Mouse (Mus musculus) left cerebral cortex, postnatal 10 days (tissue): ENCODE data around the gene Ip6k2. TPM values are rescaled to one million over a fixed set of nuclear protein-coding genes. Genes with fewer than 3 reads are reported as not detected.
A peak's percentile ranks its signal among the peaks of the same experiment; 100 is the strongest.

ENCODE experiments used
- DNase-seq, 2 experiments: peaks; one replicate each; pipeline ENCODE4 v3.0.0; 2021 to 2022; ENCODE audit warnings: low spot score in 2 of 2, mixed read lengths in 1 of 2; ENCODE audit errors: extremely low spot score in 1 of 2
- intact Hi-C: fragments of 180-260 bp; cut with DNase I; formaldehyde crosslinking; loops from one replicate; pipeline ENCODE4 v1.15.1; 2025
- total RNA-seq, 2 experiments: library from RNA; stranded (reverse); gene quantifications; 2 replicates each; pipeline ENCODE4 v1.2.3; 2021

Gene Ip6k2
- total RNA-seq, 2 experiments from 2014 or later: 165 to 170 TPM

- intact Hi-C loops: loop anchor here (5.0 kb wide), 1 partner anchor 56 kb away; no protein-coding TSS in a partner anchor
- peak; percentile 88 to 96 for DNase-seq
Measured at GRCm38 (mm10) chr9:108808163-108808665, 24.6 kb downstream of the Ip6k2 start, which contains the start of gene Nckipsd. Gene Nckipsd, plus strand, starts transcription at chr9:108808368.

- DNase-seq: no peak
- intact Hi-C loops: loop anchor here (5.0 kb wide), 1 partner anchor 57 kb away; no protein-coding TSS in a partner anchor
Measured at GRCm38 (mm10) chr9:108809188-108809587, 25.6 kb downstream of the Ip6k2 start.

DNA sequence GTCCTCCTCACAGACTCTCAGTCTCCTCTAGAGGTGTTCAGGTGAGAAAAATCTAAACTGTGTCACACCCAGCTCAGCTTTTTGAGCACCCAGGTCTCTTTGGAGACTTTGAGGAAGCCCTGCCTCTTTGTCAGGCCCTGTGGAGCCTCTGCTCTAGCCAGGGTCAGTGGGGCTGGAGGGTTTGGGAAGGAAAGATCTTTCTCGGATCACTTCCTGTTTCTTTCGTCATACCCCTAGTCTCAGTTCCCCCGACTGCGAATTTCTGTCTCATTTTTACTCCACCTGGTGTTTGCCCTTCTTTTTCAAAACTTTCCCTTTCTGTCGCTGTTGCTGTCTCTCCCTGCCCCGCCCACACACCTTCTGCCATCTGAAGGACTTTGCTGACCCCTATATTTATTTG, 26.1 kb downstream of the Ip6k2 start:
- DNase-seq: no peak
- intact Hi-C loops: loop anchor here (5.0 kb wide), 1 partner anchor 57 kb away; no protein-coding TSS in a partner anchor

- intact Hi-C loops: no loop called here
- no peak for DNase-seq
Measured at GRCm38 (mm10) chr9:108810516-108810915, 26.9 kb downstream of the Ip6k2 start.

GRCm38 (mm10) chr9:108815557-108815956, 32.0 kb downstream of the Ip6k2 start:
- intact Hi-C loops: no loop called here
- DNase-seq: peak in 1 of 2 experiments; percentile 25

DNA sequence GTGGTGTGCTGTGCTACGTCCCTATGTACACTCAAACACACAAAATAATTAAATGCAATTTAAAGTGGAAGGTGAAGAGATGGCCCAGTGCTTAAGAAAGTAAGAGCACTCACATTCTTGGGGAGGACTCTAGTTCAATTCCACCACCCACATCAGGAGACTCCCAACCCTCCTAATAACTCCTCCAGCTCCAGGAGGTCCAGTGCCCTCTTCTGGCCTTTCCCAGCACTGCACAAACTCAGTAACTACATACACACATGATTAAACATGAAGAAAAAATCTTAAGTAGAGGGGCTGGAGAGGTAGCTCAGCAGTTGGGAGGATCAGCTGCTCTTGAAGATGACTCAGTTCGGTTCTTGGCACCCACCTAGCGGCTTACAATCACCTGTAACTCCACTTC, 35.9 kb downstream of the Ip6k2 start:
- intact Hi-C loops: no loop called here
- DNase-seq: peak in 1 of 2 experiments; percentile 67

GRCm38 (mm10) chr9:108820077-108820476, 36.5 kb downstream of the Ip6k2 start:
- intact Hi-C loops: no loop called here
- peak in 1 of 2 experiments; percentile 20 for DNase-seq

DNA sequence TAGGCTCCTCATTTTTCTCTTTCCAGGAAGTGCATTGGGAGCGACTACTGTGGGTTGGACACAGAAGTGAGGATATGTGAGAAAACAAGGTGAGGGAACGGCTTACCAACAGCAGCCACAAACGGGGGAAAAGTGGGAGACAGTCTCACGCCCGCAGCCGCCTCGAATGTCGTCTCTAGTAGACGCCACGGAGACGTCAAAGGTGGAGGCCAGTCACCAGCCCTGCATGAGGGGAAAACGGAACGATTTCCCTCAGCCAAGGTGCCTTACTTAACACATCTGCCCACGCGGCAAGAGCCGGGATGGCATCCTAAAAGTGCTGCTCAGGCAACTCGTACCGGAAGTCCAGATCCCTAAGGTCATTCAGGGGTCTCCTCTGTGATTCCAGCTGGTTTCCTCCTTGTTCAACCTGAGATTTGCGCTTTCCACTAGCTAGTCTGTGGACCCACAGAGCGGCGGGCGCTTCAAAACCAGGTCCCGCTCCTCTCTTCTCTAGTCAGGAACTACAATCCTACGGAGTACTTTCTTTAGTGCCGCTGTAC, 40.6 kb downstream of the Ip6k2 start:
- no peak for DNase-seq
- intact Hi-C loops: no loop called here

DNA sequence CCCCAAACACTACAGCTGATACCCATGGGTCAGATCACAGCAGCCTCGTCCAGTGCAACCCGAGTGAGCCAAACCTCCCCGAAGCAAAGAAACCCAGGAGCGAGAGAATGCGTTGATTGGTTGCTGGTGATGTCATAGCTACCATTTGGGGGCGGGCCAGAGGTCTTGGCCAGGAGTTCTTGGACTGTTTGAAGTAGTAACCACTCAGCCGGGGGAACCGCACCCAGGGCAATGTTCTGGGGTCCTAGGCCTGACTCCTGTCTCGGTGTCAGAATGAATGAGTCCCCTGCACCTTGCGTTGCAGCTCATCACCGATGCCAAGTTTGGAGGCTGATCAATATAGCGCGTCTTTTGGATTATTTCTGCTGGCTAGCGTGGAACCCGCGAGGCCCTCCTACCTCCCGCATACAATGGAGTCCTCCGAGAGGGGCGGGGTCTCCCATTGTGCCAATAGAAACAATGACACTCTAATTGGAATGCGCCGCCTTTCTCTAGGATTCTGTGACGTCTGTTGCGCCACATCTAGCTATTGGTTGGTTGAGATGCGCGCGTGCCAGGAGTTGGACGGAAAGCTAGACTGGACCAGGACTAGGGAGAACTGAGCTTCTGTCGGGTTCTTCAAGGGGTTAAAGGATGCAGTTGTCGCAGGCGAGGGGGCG, 41.3 kb downstream of the Ip6k2 start:
- DNase-seq: peak; percentile 86 to 92
- intact Hi-C loops: no loop called here

DNA sequence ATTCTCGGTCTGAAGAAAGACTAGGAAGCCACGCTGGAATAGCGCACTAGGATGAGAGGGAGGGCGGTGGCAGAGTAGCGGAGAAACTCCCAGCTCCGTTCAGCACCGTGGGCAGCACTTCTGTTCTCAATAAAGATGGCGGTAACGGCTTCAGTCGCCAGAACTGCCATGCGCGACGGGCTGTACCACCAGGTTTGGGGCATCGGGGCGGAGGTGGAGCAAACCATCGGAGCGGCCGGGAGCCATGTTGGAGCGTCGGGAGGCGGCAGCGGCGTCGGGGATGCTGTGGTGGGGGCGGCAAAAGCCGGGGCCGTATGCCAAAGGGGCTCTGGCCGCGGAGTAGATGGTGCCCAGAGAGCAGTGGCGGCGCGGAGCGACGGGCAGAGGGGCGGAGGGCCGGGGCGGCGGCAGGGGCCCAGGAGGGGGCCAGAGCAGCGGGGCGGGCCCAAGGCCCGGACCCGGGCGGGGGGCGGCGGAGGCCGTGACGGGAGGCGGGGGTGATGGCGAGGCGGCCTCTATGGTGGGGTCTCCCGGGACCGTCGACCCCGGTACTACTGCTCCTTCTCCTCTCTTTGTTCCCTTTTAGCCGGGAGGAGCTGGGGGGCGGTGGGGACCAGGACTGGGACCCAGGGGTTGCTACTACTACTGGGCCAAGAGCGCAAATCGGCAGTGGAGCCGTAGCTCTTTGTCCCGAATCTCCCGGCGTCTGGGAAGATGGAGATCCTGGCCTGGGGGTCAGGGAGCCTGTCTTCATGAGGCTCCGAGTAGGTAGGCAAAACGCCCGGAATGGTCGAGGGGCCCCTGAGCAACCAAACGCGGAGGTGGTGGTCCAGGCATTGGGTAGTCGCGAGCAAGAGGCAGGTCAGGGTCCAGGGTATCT, 42.5 kb downstream of the Ip6k2 start, which contains the start of gene Celsr3:
Gene Celsr3, plus strand, starts transcription at position 501 of the 880 bp plus-strand sequence.
- intact Hi-C loops: no loop called here
- peak; percentile 90 to 91 for DNase-seq

DNA sequence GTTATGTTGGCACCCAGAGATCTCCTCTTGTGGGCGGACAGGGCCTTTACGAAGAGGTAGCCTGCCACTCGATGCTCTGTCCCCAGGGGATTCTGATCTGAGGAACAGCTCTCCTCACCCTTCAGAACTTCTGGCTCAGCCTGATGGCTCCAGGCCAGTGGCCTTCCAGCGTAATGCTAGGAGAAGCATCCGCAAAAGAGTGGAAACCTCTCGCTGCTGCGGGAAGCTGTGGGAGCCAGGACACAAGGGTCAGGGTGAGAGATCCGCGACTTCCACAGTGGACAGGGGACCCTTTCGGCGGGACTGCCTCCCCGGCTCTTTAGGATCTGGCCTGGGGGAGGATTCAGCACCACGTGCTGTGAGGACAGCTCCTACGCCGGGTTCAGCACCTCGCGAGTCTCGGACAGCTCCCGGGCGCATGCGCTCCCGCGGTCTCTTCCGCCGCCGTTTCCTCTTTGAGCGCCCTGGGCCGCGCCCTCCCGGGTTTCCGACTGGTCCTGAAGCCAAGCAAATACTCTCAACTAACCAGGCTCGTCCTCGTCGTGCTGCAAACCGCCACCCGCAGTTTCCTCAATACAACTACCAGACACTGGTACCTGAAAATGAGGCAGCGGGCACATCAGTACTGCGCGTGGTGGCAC, 43.2 kb downstream of the Ip6k2 start:
- DNase-seq: peak in 1 of 2 experiments; percentile 84
- intact Hi-C loops: no loop called here

GRCm38 (mm10) chr9:108827454-108827853, 43.9 kb downstream of the Ip6k2 start:
- no peak for DNase-seq
- intact Hi-C loops: no loop called here

GRCm38 (mm10) chr9:108827906-108828305, 44.3 kb downstream of the Ip6k2 start:
- DNase-seq: no peak

DNA sequence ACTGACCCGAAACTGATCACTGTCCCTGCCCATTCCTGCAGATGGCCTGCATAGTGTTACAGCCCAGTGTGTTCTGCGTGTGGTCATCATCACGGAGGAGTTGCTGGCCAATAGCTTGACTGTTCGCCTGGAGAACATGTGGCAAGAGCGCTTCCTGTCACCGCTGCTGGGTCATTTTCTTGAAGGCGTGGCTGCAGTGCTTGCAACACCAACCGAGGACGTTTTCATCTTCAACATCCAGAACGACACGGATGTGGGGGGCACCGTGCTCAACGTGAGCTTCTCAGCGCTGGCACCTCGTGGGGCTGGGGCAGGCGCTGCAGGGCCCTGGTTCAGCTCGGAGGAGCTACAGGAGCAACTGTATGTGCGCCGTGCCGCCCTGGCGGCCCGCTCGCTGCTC, 48.0 kb downstream of the Ip6k2 start:
- intact Hi-C loops: no loop called here
- DNase-seq: no peak

More at GRCm38 (mm10) chr9:108827906-108828305, 44.3 kb downstream of the Ip6k2 start:
- intact Hi-C loops: no loop called here

GRCm38 (mm10) chr9:108832390-108833108, 49.0 kb downstream of the Ip6k2 start:
- peak; percentile 70 to 91 for DNase-seq
- intact Hi-C loops: no loop called here

- DNase-seq: peak in 1 of 2 experiments; percentile 83
- intact Hi-C loops: no loop called here
Measured at GRCm38 (mm10) chr9:108842989-108843388, 59.4 kb downstream of the Ip6k2 start.

- DNase-seq: no peak
- intact Hi-C loops: no loop called here
Measured at GRCm38 (mm10) chr9:108845390-108845789, 61.8 kb downstream of the Ip6k2 start.

DNA sequence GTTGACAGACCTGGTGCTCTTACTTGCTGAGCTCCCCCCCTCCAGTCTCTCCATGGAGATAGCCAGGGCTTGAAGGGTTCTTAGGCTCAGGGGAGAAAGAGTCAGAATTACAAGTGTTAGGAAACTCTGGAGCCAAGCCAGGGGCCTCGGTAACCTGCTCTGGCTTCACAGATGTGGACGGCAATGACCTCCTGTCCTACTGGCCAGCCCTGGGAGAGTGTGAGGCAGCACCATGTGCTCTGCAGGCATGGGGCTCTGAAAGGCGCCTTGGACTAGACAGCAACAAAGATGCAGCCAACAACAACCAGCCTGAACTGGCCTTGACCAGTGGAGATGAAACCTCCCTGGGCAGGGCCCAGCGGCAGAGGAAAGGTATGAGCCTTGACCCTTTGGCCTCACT, 63.8 kb downstream of the Ip6k2 start:
- DNase-seq: no peak
- intact Hi-C loops: no loop called here
